Mouse (Mus musculus): ENCODE measurements around the gene Ptrhd1. TPM values are rescaled to one million over a fixed set of nuclear protein-coding genes. Genes with fewer than 3 reads are reported as not detected.

The Ptrhd1 gene
- total RNA-seq, 2 experiments from 2014 or later, result 8.5 to 8.9 TPM

DNA sequence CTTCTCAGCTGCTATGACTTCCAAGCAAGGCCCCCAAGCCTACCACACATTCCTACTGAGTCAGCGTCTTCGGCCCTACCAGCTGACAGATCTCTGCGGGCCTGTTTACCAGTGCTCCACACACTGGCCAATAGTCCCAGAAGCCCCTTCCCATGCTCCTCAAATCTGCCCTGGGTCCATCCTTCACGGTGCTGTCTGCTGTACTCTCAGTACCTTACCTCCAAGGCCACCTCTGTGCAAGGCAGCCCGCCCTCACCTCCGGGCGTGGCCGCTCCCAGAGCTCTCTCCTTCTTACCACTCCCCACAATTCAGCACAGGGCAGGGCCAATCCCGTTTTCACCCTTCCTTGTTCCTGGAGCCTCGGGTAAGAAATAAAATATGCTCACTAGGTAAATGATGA lies 11.9 kb downstream of the Ptrhd1 start:
- DNase-seq, result no peak

DNA sequence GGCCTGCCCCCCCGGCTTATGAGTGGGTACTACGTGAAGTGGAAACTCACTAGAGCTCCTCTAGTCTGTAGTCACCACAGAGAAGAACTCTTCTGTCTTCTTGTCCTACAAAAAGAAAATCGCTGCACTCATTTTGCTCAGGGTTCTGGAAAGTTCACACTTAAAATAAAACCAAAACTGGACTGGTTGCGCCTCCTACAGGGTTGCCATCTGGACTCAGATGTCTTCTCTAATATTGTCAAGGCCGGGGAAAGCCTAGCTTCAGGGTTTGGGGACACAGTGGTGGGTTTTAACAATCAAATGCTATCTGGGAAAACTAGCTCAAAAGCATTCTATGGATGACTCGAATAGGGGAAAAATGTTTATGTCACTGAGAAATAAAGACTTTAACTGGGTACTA lies 16.0 kb downstream of the Ptrhd1 start:
- no peak for DNase-seq

DNA sequence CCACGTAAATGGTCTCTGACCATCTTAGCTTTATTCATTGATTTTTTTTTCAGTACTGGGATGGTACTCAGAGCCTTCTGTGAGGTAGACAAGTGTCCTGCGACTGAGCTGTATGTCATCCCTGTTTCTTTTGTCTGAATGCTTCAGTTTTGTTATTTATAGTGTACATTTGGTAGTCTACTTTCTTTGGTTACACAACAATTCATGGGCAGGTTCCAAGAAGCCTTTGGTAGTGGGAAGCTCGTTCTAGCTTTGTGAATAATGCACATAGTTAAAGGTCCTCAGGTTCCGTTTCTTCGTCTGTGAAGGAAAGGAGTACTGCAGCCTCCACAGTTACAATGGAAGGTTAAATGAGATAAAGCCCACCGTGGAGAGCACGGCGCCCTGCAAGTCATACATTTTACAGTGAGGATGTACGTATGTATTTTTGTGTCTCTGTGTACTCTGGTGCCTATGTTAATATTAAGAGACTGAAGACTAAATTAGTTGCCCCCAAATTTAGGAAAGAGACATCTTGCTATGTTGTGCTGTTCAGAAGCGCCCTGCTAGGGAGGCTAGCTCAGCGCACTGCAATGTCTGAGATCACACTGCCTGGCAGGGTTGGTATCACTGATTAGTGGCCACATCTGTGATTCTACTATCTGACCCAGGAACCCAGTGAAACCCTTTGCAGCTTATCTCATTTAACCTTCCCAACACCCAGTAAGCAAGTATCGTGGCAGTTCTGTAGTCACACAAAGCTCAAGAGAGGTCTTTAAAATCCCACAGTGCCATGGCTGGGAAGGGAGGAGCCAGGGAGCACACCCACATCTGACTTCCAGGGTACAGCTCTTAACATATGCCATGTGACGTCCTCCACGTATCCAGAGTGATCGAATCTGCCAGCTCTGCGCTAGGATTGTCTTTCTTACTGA lies 19.2 kb downstream of the Ptrhd1 start:
- no peak for DNase-seq

DNA sequence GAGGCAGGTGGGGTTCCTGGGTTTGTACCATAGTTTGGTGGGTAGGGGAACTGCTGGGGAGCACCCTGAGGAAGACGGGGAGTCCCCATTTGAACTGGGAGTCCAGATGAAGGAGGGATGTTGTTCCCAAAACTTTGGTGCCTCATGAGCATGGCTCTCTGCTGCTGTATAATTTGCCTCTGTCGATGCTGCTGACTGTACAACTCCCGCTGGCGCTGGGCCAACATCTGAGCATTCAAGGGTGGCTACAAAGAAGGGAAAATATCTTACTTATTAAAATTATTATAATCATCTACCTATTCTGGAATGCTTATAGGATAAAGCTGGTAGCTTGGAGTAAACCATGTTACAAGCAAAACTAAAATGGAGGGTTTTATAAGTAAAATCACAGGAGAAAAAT lies 33.9 kb downstream of the Ptrhd1 start:
- no peak for DNase-seq

DNA sequence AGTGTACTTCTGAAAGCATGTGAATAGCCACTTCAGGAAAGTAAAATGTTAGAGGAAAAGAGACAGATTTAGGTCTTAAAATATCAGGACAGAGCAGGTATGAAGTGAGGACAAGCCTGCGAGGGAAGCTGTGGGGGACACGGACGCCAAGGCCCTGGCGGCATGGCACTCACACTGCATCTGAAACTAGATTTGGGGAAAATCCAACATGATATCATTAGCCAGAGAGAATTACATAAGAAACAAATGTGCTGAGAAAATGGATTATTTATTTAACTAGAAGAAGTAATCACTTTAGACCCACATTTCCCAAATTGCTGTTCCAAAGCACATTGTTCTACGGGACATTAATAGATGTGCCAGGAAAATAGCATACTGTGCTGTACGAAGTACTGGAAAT lies 37.3 kb downstream of the Ptrhd1 start:
- DNase-seq, result no peak

DNA sequence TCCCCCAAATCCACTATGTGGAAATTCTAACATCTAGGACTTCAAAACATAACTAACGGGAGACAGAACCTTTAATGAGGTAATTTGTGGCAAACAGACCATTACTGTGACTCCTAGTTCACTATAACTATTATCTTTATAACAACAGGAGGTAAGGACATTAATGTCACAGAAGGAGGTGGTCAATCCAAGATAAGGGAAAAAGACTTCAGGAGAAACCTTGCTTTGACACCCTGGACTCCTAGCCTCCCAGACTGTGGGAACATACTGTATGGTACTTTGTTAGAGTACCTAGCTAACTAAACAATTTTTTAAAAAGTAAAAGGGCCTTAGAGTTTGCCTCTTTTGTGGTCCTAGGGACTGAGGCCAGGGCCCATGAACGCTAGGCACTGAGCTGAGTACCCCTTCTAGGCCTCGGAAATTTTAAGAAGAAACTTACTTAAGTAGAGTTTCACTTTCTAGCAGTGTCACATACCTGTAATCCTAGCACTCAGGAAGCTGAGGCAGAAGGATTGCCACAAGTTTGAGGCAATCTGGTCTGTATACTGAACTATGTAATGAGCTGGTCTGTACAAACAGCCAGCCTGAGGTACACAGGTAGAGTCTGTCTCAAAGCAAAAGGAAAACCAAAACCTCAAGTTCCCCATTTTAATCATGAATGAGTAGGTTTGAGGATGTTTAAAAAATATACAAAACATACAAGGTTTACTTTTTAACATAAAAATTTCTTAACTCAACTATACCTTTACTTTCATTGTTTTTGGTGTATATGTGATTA lies 45.3 kb downstream of the Ptrhd1 start:
- no peak for DNase-seq

DNA sequence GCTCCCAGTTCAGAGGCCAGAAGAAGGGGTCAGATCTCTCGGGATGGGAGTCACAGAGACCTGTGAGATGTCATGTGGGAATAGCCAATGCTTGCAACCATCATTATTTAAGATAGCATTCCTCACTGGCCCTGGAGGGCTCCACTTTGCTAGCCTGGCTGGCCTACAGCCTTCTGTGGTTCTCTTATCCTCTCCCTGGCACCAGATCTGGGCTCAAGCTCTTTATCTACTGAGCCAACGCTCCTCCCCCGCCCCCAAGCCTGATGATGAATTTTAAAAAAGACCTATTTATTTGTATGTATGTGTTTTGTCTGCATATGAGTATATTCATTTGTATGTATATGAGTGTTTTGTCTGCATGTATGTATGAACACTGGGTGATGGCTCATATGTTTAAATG lies 46.1 kb downstream of the Ptrhd1 start:
- no peak for DNase-seq

DNA sequence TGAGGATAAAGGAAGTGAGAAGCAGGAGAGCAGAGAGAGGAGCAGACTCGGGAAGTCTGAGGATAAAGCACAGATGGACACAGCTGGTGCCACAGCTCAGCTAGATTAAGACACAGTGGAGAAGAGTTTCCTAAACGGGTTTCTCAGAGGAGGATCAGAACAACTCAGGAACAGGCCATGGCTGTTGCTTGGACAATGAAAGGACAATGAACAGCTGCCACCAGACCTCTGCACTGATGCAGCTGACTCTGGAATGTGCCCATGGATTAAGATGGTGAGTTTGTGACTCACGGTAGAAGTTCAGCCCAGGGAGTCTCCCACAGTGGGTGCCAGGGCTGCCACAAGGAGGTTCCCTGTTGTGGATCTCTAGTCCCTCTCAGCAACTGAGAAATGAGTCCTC lies 51.4 kb downstream of the Ptrhd1 start:
- no peak for DNase-seq

Other genes with a start within 250 kb of the Ptrhd1 start
- 10 to 100 TPM; 89.9 to 91.7 TPM for gene Efr3b, start 195.1 kb upstream of the Ptrhd1 start, total RNA-seq (2021)
- gene Dnajc27, start 151.4 kb upstream of the Ptrhd1 start, total RNA-seq (2021), result 10 to 100 TPM; 81.5 to 81.7 TPM
- gene Adcy3, start 100.9 kb upstream of the Ptrhd1 start, total RNA-seq (2021), result 10 to 100 TPM; 49.9 to 50.3 TPM
- 1 to 10 TPM; 4.1 to 4.3 TPM for gene Cenpo, start 267 bp downstream of the Ptrhd1 start, total RNA-seq (2021)
- gene Ncoa1, start 243.2 kb downstream of the Ptrhd1 start, total RNA-seq (2021), result 100 to 1,000 TPM; 128 to 142 TPM

All from layer of hippocampus, postnatal 36 days (tissue).